Mouse (Mus musculus) MEL (cell line): ENCODE results near the gene Mier3.

Experiments used
- CHD2 ChIP-seq: IDR thresholded peaks from 2 replicates; pipeline ENCODE4 v1.6.1; 2011; ENCODE audit warnings: low read length, improper control_type of control experiment
- CTCF ChIP-seq, 3 experiments: IDR thresholded peaks in 2 of 3; conservative IDR thresholded peaks in 1 of 3; 2 replicates each; pipeline ENCODE4 v1.5.1; 2011 to 2012; ENCODE audit warnings: low read length in 3 of 3, low read depth in 2 of 3, mild to moderate bottlenecking in 2 of 3, improper control_type of control experiment in 1 of 3, inconsistent platforms in 1 of 3, mixed read lengths in 1 of 3, moderate library complexity in 1 of 3; ENCODE audit not compliant: control insufficient read depth in 1 of 3, insufficient read depth in 1 of 3, poor library complexity in 1 of 3, severe bottlenecking in 1 of 3
- EP300 ChIP-seq, 2 experiments: IDR thresholded peaks; 2 replicates each; pipeline ENCODE4 v1.6.1; 2011; ENCODE audit warnings: improper control_type of control experiment in 2 of 2, low read length in 2 of 2, low read depth in 1 of 2, mild to moderate bottlenecking in 1 of 2
- GATA1 ChIP-seq: IDR thresholded peaks from 2 replicates; pipeline ENCODE4 v1.6.1; 2011; ENCODE audit warnings: low read depth, low read length, improper control_type of control experiment
- HCFC1 ChIP-seq: IDR thresholded peaks from 2 replicates; pipeline ENCODE4 v1.6.1; 2012; ENCODE audit warnings: low read depth, mild to moderate bottlenecking, inconsistent platforms, low read length, improper control_type of control experiment, moderate library complexity
- JUND ChIP-seq: IDR thresholded peaks from 2 replicates; pipeline ENCODE4 v1.6.1; 2011; ENCODE audit warnings: low read depth, mild to moderate bottlenecking, improper control_type of control experiment, low read length
- MYB ChIP-seq: IDR thresholded peaks from 2 replicates; pipeline ENCODE4 v1.6.1; 2011; ENCODE audit warnings: mild to moderate bottlenecking, low read depth, low read length, improper control_type of control experiment
- POLR2A ChIP-seq, 2 experiments: IDR thresholded peaks; 2 replicates each; pipeline ENCODE4 v1.6.1; 2011 to 2012; ENCODE audit warnings: low read length in 2 of 2, mild to moderate bottlenecking in 2 of 2, control low read depth in 1 of 2, improper control_type of control experiment in 1 of 2, low read depth in 1 of 2, moderate library complexity in 1 of 2; ENCODE audit not compliant: control insufficient read depth in 1 of 2, insufficient read depth in 1 of 2, poor library complexity in 1 of 2
- TBP ChIP-seq: IDR thresholded peaks from 2 replicates; pipeline ENCODE4 v1.8.0; 2011; ENCODE audit warnings: low read depth, low read length, improper control_type of control experiment
- TCF12 ChIP-seq: IDR thresholded peaks from 2 replicates; pipeline ENCODE4 v1.6.1; 2014; ENCODE audit warnings: low read depth, mild to moderate bottlenecking, inconsistent platforms, low read length, improper control_type of control experiment, moderate library complexity
- USF1 ChIP-seq: IDR thresholded peaks from 2 replicates; pipeline ENCODE4 v1.6.1; 2014; ENCODE audit warnings: low read depth, mild to moderate bottlenecking, inconsistent platforms, low read length, improper control_type of control experiment, moderate library complexity
- USF2 ChIP-seq, 2 experiments: IDR thresholded peaks; 2 replicates each; pipeline ENCODE4 v1.6.1; 2011 to 2012; ENCODE audit warnings: improper control_type of control experiment in 2 of 2, low read length in 2 of 2, borderline replicate concordance in 1 of 2, inconsistent platforms in 1 of 2, low read depth in 1 of 2, mild to moderate bottlenecking in 1 of 2; ENCODE audit not compliant: insufficient read depth in 1 of 2
- ZKSCAN1 ChIP-seq: IDR thresholded peaks from 2 replicates; pipeline ENCODE4 v1.6.1; 2012; ENCODE audit warnings: low read depth, mild to moderate bottlenecking, inconsistent platforms, low read length, improper control_type of control experiment, moderate library complexity
- ZMIZ1 ChIP-seq: IDR thresholded peaks from 2 replicates; pipeline ENCODE4 v1.6.1; 2012; ENCODE audit warnings: low read depth, mild to moderate bottlenecking, inconsistent platforms, low read length, improper control_type of control experiment, moderate library complexity

DNA sequence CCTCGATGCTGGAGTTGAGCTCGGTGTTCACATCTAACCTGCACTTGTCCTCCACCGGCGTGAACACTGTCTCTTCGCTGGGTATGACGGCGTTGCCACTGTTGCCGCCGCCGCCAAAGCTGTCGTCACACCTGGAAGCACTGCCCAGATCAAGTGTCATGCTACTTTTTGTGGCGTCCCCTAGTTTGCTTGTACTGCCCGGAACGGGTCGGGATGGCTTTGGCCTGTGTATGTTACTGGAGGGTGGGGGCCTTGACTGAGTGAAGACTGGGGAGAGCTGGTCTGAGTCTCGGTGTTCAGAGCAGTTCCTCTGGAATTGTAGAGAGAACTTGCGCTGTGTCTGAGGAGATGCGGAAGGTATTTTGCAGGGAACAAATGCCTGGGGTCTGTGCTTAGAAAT is 74.6 kb downstream of the Mier3 start:
- TF ChIP-seq TBP: no peak
- TF ChIP-seq GATA1: no peak
- TF ChIP-seq HCFC1: no peak
- TF ChIP-seq POLR2A (IDR thresholded peaks at IDR 0.05; ENCODE audit: control insufficient read depth in 1 of 2, insufficient read depth in 1 of 2, low read depth in 1 of 2, low read length in 2 of 2, poor library complexity in 1 of 2): no peak
- TF ChIP-seq USF2 (IDR thresholded peaks at IDR 0.05; ENCODE audit: borderline replicate concordance in 1 of 2, insufficient read depth in 1 of 2, low read depth in 1 of 2, low read length in 2 of 2): no peak
- no peak for TF ChIP-seq JUND
- no peak for TF ChIP-seq CHD2
- no peak for TF ChIP-seq TCF12
- no peak for TF ChIP-seq ZKSCAN1
- no peak for TF ChIP-seq CTCF (IDR thresholded peaks at IDR 0.05 in 2 of 3, conservative IDR thresholded peaks at IDR 0.05 in 1 of 3; ENCODE audit: control insufficient read depth in 1 of 3, insufficient read depth in 1 of 3, low read depth in 2 of 3, low read length in 3 of 3, poor library complexity in 1 of 3, severe bottlenecking in 1 of 3)
- no peak for TF ChIP-seq EP300 (IDR thresholded peaks at IDR 0.05; ENCODE audit: low read depth in 1 of 2, low read length in 2 of 2)
- no peak for TF ChIP-seq USF1
- no peak for TF ChIP-seq ZMIZ1
- TF ChIP-seq MYB: no peak
